Mouse (Mus musculus) cerebellum, postnatal 25 days (tissue): ENCODE measurements around the gene Trappc2.

ENCODE experiments used
- DNase-seq, 2 experiments: peaks; one replicate each; pipeline ENCODE4 v3.0.0; 2021; ENCODE audit warnings: mixed read lengths in 2 of 2

The Trappc2 gene

DNA sequence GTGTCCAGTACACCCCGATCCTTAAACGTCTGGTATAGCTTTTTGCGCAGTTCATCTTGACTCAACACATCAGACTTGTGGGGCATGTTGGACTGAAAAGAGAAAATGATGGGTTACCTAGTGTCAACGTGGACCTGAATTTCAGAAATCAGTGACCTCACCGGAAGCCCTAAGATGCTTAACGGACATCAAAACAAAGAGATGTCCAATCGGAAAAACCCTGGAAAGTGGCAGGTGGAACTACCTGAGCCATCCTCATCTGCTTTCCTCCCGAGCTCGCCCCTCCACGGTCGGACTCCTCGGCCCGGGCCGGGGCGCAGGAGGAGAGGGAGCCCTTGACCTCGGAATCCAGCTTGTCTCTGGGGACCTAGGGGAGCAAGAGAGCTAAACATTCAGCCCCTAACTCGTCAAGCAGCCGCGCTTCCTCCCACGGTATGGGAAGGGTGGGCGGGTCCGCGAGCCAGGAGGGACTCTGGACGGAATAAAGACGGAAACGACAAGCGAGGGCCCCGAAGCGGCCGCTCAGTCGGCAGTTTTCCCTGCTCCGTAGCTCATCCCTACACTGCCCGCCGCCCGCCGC is at the start of gene Trappc2:
TSS of gene Trappc2 (plus strand) at position 539 of the 580 bp plus-strand sequence.
- peak in 1 of 2 experiments; percentile 50 for DNase-seq

DNA sequence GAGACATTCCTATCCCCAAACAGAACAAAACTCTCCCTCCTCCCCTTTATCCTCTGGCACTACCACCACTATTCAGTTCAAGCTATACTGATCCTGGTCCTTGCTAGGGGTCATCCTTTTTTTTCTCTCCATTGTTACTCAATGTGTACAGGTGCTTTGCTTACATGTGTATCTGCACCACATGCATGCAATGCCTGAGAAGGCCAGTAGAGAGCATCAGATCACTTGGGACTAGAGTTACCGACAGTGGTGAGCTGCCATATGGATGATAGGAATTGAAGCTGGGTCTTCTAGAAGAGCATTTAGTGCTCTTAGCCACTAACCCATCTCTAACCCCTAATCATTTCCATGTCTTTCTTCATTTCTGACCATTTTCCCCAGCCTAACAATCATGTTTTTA is 46.6 kb upstream of the Trappc2 start:
- DNase-seq: peak in 1 of 2 experiments; percentile 9

DNA sequence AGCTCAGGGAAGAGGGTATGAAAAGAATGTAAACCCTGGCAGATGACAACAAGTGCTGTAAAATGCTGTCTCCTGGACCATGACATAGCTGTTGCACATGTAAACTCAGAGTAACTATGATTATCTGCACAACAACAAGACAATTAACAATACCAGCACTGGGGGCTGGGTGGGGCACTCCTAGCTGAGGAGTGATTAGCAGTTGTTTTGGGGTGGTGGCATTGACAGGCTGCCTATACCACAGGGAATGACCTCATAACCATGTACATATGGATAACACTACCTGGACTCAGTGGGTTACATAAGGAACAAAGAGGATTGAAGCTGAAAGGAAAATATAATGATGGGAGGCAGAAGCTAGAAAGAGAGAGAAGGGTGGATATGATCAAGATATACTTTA is 32.5 kb upstream of the Trappc2 start:
- DNase-seq: no peak

DNA sequence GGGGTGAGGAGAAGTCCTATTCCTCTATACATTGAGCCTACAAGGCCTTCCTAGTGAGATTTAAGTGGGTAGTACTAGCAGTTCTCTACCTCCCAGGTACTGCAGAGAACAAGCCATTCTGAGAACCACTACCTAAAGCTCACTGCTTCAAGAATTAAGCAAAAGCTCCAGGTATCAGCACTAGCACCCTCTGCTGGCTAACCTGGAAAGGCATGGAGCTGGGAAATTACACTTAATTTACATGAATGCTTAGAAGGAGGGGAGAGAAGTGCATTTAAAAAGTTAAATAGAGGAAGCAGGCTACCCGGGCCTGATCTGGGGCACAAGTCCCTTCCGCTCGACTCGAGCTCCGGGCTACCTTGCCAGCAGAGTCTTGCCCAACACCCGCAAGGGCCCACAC is 24.2 kb upstream of the Trappc2 start:
- DNase-seq: peak; percentile 34 to 64

DNA sequence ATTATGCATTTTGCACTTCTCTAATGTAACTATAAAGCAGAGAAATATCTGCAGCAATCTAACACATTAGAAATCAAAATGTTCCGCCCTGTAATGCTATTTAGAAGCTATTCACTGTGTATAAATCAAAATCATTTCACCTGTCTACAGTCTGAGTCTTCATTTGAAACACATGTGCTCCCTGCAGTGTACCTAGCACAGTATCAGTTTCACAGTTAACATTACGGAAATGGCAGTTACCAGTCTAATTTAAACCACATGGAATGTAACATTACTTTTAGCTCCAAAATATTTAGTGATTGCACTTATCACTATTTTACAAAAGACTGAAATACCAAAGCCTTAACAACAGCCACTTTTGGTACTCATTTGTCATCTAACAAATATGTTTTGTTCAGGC is 5.6 kb upstream of the Trappc2 start:
- no peak for DNase-seq

DNA sequence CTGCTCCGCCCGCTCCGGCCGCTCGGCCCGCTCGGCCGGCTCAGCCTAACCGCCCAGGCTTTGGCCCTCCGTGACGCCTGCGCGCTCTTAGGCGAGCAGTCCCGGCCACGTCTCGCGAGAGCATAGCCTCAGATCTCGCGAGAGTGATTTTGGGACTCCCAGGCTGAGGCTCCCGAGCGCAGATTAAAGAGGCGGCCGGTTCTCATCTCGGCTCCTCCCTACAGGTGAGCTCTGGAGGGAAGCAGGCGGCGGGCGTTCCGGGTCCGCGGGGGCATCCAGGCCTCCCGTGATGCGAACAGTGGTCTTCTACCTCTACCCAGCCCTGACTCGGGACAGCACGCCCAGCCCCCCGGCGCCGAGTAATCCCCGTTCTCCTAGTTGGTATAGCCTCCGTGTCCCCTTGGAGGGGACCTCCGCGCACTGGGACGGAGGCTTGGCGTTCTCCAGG is 266 bp downstream of the Trappc2 start, which contains the start of gene Ofd1:
TSS of gene Ofd1 (minus strand) at position 89 of the 448 bp plus-strand sequence.
- DNase-seq: peak; percentile 89 to 94

DNA sequence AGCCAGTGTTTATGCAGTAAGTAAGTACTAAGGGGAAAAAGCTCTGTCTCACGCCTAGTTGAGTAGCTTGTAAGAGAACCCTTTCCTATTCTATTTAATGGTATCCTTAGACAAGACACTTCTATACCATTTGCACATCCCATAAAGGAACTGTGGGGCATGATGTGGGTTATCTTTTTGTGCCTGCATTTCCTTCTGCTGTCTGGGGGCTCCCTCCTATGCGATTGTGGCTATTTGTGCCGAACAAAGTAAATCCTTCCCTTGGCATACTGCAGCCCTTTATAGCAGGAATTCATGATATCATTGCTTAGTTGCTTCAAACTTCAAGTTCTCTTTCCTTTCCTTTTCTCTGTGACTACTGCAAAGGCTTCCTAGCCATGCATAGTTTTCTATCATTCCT is 4.2 kb downstream of the Trappc2 start:
- no peak for DNase-seq

DNA sequence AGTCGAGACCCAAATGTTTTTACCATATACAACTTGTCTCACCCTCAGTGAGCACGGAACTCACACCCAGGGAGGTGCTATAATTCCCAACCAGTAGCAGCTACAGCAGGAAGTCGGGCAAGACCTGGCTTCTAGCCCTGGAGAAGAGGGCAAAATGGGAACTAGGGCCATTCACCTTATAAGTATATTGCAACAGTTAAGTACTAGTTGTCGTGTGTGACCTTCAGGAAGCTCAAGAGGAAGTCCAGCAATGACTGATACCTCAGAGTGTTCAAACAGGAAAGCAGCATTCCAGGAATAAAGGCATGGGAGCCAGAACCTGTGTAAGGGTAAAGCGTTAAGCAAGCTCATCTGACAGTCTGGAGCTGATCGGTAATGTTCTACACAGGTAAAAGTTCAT is 13.2 kb downstream of the Trappc2 start:
- no peak for DNase-seq

DNA sequence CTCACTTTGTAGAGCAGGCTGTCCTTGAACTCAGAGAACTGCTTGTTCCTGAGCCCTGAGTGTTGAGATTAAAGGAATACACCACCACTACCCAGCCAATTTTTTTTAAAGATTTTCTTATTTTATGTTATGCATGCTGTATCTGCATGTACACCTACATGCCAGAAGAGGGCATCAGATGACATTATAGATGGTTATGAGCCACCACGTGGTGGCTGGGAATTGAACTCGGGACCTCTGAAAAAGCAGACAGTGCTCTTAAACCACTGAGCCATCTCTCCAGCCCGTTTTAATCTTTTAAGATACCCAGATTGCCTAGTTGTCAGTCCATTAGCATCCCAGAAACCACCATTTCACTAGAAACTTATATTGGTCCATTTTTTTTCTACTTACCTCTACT is 14.0 kb downstream of the Trappc2 start:
- no peak for DNase-seq

DNA sequence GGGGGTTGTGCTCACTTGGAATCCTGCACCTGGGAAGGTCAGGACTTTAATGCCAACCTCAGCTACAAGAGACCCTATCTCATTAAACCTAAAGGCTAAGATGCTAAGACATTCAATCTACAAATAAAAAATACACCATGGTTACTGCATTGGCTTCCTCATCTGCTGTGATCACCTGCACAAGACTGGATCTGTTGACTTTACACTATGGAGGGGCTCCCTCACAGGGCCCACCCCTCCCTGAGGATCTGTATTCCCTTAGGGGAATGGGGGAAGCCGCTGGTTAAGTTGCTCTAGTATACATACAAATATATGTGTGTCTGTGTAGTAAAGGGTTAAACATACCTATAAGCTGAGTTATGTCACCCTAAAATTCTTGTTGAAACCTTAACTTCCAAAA is 15.2 kb downstream of the Trappc2 start:
- DNase-seq: no peak

DNA sequence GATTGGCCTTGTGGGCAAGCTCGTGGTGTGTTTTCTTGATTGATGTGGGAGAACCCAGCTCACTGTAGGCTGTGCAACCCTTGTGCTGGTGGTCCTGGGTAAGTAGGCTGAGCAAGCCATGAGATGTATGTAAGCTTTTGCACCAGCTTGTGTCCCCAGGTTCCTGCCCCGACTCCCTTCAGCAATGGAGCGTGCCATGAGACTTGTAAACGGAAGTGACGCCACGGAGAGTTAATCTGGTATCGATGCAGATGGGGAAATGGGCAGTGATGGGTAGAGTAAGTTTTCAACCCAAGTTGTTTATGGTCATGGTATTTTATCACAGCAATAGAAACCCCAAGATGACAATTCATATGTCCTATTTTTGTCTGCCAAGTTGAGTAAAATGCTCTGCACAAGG is 27.9 kb downstream of the Trappc2 start:
- DNase-seq: no peak

DNA sequence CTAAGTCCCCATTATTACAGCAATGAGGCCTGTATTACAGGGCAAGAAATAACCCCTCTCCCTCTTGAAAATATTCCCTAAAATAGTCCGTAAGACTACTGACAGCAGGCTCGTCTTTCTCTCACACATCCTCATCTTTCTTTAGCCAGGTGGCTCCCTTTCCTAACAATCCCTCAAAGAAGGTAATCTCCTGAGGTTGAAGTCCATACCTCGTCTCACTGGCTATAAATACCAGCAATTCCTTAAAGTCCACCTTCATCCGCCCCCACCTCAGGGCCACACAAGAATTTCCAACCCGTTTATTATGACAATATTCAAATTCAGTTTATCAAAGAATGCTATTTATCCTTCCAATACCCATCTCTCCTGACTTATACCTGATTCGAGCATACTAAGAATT is 32.2 kb downstream of the Trappc2 start:
- DNase-seq: no peak

DNA sequence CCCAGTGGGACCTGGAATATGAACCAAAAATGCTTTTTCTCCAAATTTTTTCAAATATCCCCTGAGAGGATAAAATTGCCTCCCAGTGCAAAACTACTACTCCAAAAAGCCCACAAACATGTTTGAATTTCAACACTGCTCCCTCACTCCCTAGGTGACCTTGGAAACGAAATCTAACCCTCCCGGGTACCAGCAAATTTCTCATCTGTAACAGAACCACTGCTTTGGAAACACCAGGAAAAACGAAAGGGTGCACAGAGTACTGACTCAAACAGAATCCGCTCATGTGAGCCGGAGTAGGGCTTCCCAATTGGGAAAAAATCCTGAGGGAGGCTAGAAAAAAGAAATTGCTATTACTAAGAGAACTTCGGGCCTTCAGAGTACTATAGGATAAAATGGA is 37.0 kb downstream of the Trappc2 start:
- no peak for DNase-seq

DNA sequence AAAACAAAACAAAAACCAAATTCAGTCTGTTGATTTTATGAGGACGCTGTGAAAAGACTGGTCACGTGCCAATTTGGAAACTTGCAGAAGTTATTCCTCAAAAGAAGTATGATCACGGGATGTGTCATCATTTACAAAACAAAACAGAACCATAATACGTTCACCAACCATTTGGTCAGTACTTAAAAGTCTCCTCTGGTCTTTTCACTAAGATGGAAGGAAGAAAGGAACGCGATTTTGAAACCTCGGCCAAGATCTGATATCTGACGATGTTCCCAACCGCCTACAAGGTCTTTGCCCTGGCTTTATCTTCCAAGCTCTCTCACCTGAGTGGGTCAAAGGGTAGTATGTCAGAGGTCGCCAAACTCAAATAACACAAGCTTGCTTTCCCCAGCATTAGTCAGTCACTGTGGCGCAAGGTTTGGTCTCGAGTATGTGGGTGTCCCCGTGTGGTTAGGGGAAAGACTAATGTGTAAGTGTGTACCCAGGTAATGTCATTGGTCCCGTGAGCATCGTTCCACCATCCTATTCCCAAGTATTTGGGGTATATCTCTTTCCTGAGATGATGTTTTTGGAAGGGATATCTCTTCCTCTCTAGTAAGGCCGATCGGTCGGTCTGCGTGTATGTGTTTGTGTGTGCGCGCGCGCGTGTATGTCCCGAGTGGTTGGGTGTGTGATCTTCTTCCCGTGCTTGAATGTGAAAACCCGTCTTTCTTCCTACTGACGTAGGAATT is 38.4 kb downstream of the Trappc2 start:
- no peak for DNase-seq

DNA sequence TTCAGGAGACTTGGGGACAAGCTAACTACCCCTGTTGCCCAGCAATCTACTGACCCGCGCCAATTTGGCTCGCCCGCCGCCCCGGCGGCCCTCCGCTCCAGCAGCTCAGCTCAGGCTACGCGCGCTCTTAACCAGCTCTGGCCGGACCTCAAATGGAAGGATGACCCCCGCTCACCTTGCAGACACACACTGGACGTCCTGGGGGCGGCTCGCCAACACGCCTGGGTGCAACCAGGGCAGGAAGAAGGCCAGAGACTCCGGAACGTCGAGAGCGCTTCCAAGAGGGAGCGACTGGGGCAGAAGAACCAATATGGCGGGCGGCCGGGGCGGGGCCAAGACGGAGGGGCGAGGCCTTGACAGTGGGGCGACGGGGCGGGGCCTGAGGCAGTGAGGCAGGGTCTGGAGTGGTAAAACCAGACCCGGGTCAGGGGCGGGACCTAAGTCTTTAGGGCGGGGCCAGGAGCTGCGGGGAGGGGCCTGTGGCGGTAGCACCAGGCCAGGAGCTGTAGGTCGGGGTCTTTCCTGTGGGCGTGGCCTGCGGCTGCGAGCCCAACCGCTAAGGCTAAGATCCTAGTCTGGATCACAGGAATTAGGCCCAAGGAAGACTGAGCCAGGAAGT is 39.1 kb downstream of the Trappc2 start, which contains the start of gene Rab9:
TSS of gene Rab9 (minus strand) at position 503 of the 619 bp plus-strand sequence.
- DNase-seq: peak; percentile 89 to 94

DNA sequence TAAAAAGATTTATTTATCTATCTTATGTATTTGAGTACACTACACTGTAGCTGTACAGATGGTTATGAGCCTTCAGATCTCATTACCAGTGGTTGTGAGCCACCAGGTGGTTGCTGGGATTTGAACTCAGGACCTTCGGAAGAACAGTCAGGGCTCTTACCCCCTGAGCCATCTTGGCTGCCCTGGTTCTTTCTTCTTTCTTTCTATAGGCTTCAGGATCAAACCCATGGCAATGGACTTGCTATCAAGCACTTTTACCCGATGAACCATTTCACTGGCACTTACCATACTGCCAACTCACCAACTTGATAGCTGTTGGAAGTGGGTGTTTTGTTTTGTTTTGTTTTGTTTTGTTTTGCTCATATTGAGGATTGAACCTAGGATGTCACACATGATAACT is 54.7 kb downstream of the Trappc2 start:
- no peak for DNase-seq

DNA sequence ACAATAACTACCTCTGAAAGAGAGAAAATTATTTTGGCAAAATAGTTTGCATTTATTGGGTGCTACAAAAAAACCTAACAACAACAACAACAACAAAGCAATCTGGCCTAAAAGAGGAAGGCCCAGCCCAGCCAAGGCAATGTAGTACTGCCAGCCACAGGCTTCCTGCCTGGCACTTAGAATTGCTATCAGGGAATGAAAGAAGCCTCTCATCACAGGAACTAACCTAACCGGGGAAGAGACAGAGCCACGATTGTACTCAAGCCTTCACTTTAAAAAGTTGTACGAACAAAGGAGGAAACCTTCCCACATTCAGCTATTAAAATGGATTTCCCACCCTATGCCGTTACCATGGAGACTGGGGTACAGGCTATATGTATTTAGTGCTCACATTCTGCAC is 57.4 kb downstream of the Trappc2 start:
- DNase-seq: no peak

DNA sequence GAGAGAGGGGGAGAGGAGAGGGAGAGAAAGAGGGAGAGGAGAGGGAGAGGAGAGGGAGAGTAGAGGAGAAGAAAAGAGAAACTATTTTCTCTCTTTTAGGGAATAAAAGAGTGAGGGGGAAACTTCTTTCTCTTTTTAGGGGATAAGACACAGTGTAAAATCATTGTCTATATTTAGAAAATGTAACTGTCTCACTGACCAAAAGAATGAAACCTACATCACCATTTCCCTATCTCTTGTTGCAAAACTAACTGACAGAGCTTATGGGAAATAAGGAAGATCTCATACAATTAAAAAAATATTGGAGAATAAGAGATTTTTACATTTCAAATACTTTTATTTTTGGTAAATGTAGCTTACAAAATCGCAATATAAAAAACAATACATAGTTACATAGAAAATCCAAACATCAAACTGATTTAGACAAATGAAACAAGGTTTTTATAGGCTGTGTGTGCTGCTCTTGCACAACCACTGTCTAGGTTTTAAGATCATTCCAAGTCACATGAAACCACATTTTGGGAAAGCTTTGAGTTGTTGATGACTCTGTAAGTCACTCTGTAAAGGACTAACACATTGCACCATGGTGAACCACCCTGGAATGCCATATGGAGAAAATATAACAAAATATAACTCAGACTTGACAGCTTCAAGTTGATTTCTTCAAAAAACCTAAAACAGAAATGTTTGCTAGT is 59.3 kb downstream of the Trappc2 start:
- no peak for DNase-seq
